Mouse (Mus musculus): Measurements from ENCODE around the gene Gtf2h3. TPM values are rescaled to one million over a fixed set of nuclear protein-coding genes. Genes with fewer than 3 reads are reported as not detected.
A peak's percentile ranks its signal among the peaks of the same experiment; 100 is the strongest.

Gtf2h3 gene
- polyA plus RNA-seq, 2 experiments: 62.6 to 86.9 TPM

GRCm38 (mm10) chr5:124532451-124532850, 46.5 kb upstream of the Gtf2h3 start:
- Histone ChIP-seq H3K4me2 (replicated peaks; ENCODE audit: low read depth, low read length, severe bottlenecking) (no peak overlapping the region), H3K4me3 (replicated peaks; ENCODE audit: low read length) (0 out of 2 replicates have a peak overlapping the region, but pooled peaks have one; percentile 59), H3K9ac (ENCODE audit: low read depth, low read length, severe bottlenecking) (no peak overlapping the region), H3K27me3 (ENCODE audit: control insufficient read depth, insufficient read depth, low read length) (no peaks in the 10 kb centered on the region), H3K4me1 (ENCODE audit: control insufficient read depth, insufficient read depth, low read length) (peaks cover 30% of the 10 kb centered on the region), H3K36me3 (ENCODE audit: control insufficient read depth, insufficient read depth, low read length) (no peaks in the 10 kb centered on the region), H3K9me3 (ENCODE audit: control insufficient read depth, low read length) (no peaks in the 10 kb centered on the region), H3K27ac (replicated peaks; ENCODE audit: low read depth, low read length) (no peak overlapping the region)
- ATAC-seq (ENCODE audit: low FRiP score, low read depth) (no peak), DNase-seq (ENCODE audit: low spot score) (no peak)
- 37% methylated on average over 7 of the region's 7 CpGs for WGBS
- TF ChIP-seq POLR2A (IDR thresholded peaks at IDR 0.05; ENCODE audit: borderline replicate concordance, extremely low read depth, insufficient read depth, insufficient read length): no peak

- Histone ChIP-seq H3K36me3 (ENCODE audit: control insufficient read depth, insufficient read depth, low read length) (no peaks in the 10 kb centered on the region), H3K4me2 (replicated peaks; ENCODE audit: low read depth, low read length, severe bottlenecking) (no peak overlapping the region), H3K4me1 (ENCODE audit: control insufficient read depth, insufficient read depth, low read length) (peaks cover 11% of the 10 kb centered on the region; the same call in 1 of the 2 replicates), H3K9ac (ENCODE audit: low read depth, low read length, severe bottlenecking) (no peak overlapping the region), H3K27me3 (ENCODE audit: control insufficient read depth, insufficient read depth, low read length) (no peaks in the 10 kb centered on the region), H3K27ac (replicated peaks; ENCODE audit: low read depth, low read length) (no peak overlapping the region), H3K4me3 (replicated peaks; ENCODE audit: low read length) (no peak overlapping the region), H3K9me3 (ENCODE audit: control insufficient read depth, low read length) (no peaks in the 10 kb centered on the region)
- DNase-seq (ENCODE audit: low spot score) (no peak), ATAC-seq (ENCODE audit: low FRiP score, low read depth) (no peak)
- TF ChIP-seq POLR2A (IDR thresholded peaks at IDR 0.05; ENCODE audit: borderline replicate concordance, extremely low read depth, insufficient read depth, insufficient read length): no peak
- 65% methylated on average over 5 of the region's 5 CpGs for WGBS
These were observed 43.9 kb upstream of the Gtf2h3 start for GRCm38 (mm10) chr5:124535016-124535415.

- Histone ChIP-seq H3K9me3 (ENCODE audit: control insufficient read depth, low read length) (no peaks in the 10 kb centered on the region), H3K4me2 (replicated peaks; ENCODE audit: low read depth, low read length, severe bottlenecking) (peak overlapping the region; percentile 34), H3K36me3 (ENCODE audit: control insufficient read depth, insufficient read depth, low read length) (no peaks in the 10 kb centered on the region), H3K9ac (ENCODE audit: low read depth, low read length, severe bottlenecking) (peak overlapping the region; percentile 45), H3K4me1 (ENCODE audit: control insufficient read depth, insufficient read depth, low read length) (peaks cover 6% of the 10 kb centered on the region), H3K27me3 (ENCODE audit: control insufficient read depth, insufficient read depth, low read length) (no peaks in the 10 kb centered on the region), H3K4me3 (replicated peaks; ENCODE audit: low read length) (peak overlapping the region; percentile 15; the same call in 1 of the 2 replicates), H3K27ac (replicated peaks; ENCODE audit: low read depth, low read length) (no peak overlapping the region)
- 9% methylated on average over 12 of the region's 17 CpGs for WGBS
- no peak for DNase-seq (ENCODE audit: low spot score)
- TF ChIP-seq POLR2A (IDR thresholded peaks at IDR 0.05; ENCODE audit: borderline replicate concordance, extremely low read depth, insufficient read depth, insufficient read length): no peak
- no peak for ATAC-seq (ENCODE audit: low FRiP score, low read depth)
These were observed 42.2 kb upstream of the Gtf2h3 start for GRCm38 (mm10) chr5:124536776-124537175.

- H3K36me3 ChIP-seq (ENCODE audit: control insufficient read depth, insufficient read depth, low read length): peaks cover 20% of the 10 kb centered on the region
- H3K27me3 ChIP-seq (ENCODE audit: control insufficient read depth, insufficient read depth, low read length): no peaks in the 10 kb centered on the region
- no peak for TF ChIP-seq POLR2A (IDR thresholded peaks at IDR 0.05; ENCODE audit: borderline replicate concordance, extremely low read depth, insufficient read depth, insufficient read length)
- H3K9ac ChIP-seq (ENCODE audit: low read depth, low read length, severe bottlenecking): no peak overlapping the region
- DNase-seq (ENCODE audit: low spot score) (peak; percentile 38), ATAC-seq (ENCODE audit: low FRiP score, low read depth) (no peak)
- H3K27ac ChIP-seq (replicated peaks; ENCODE audit: low read depth, low read length): no peak overlapping the region
- H3K4me3 ChIP-seq (replicated peaks; ENCODE audit: low read length): no peak overlapping the region
- H3K9me3 ChIP-seq (ENCODE audit: control insufficient read depth, low read length): no peaks in the 10 kb centered on the region
- H3K4me2 ChIP-seq (replicated peaks; ENCODE audit: low read depth, low read length, severe bottlenecking): no peak overlapping the region
- H3K4me1 ChIP-seq (ENCODE audit: control insufficient read depth, insufficient read depth, low read length): peaks cover 7% of the 10 kb centered on the region
- 81% methylated on average over 15 of the region's 16 CpGs for WGBS
These were observed 39.8 kb upstream of the Gtf2h3 start for GRCm38 (mm10) chr5:124538813-124539792.

GRCm38 (mm10) chr5:124539905-124540304, 39.0 kb upstream of the Gtf2h3 start:
- peaks cover 7% of the 10 kb centered on the region for H3K4me1 ChIP-seq (ENCODE audit: control insufficient read depth, insufficient read depth, low read length)
- TF ChIP-seq POLR2A (IDR thresholded peaks at IDR 0.05; ENCODE audit: borderline replicate concordance, extremely low read depth, insufficient read depth, insufficient read length): no peak
- peak overlapping the region; percentile 68; the same call in 1 of the 2 replicates for H3K27ac ChIP-seq (replicated peaks; ENCODE audit: low read depth, low read length)
- H3K9ac ChIP-seq (ENCODE audit: low read depth, low read length, severe bottlenecking): peak overlapping the region; percentile 92; the same call in 1 of the 2 replicates
- no peaks in the 10 kb centered on the region for H3K9me3 ChIP-seq (ENCODE audit: control insufficient read depth, low read length)
- no peak for DNase-seq (ENCODE audit: low spot score)
- peak overlapping the region; percentile 90 for H3K4me3 ChIP-seq (replicated peaks; ENCODE audit: low read length)
- peaks cover 28% of the 10 kb centered on the region for H3K36me3 ChIP-seq (ENCODE audit: control insufficient read depth, insufficient read depth, low read length)
- 73% methylated on average over 4 of the region's 4 CpGs for WGBS
- no peaks in the 10 kb centered on the region for H3K27me3 ChIP-seq (ENCODE audit: control insufficient read depth, insufficient read depth, low read length)
- no peak for ATAC-seq (ENCODE audit: low FRiP score, low read depth)
- peak overlapping the region; percentile 45 for H3K4me2 ChIP-seq (replicated peaks; ENCODE audit: low read depth, low read length, severe bottlenecking)

All from limb, embryonic 14.5 days (tissue).